7 mouse cellular contexts compared by ENCODE assay signal in the genomic region with DNA sequence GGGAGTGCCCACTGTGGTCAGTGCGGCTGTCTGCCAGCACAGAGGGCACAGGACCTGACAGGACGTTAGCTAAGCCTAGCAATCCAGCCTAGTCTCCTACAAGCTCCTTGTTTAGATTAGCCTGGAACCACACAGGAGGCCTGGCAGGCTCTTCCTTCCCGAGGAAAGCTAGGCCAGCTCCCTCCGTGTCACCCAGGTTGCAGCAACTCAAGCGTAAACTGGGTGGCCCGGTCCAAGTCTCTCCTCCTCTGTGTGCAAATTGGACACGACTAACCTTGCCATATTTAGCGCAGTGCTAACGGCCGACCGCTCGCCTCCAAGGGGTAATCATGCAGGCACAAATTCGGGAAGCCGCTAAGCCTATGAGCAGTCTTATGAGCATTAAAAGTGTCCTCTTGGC.
DNase-seq lines count a peak whose midpoint lies in the region; ATAC-seq and TF ChIP-seq lines count a peak whose summit lies in the region.

No protein-coding gene starts in this region.

- no peaks in the 10 kb centered on the region for H3K27me3 ChIP-seq in Patski
- no peaks in the 10 kb centered on the region for H3K27me3 ChIP-seq in hindbrain, embryonic 12.5 days
- no peaks in the 10 kb centered on the region for H3K27me3 ChIP-seq in lung, postnatal 0 days (replicated peaks; ENCODE audit: insufficient read depth, low read length)

- in situ Hi-C loops in Patski (cut with MboI; ENCODE audit: low pct_unique_long_range_greater_than_20kb), result no loop called here

- peak; percentile 41 for DNase-seq in Patski (ENCODE audit: low read depth, low spot score)
- DNase-seq in cerebellum, adult 9-10 months, result peak; percentile 85
- DNase-seq in lung, postnatal 0 days (ENCODE audit: low spot score), result peak; percentile 41
- no peak for DNase-seq in frontal cortex, adult 2 months (ENCODE audit: extremely low spot score in 1 of 2, low spot score in 1 of 2)
- no peak for DNase-seq in urinary bladder, postnatal 10 days (ENCODE audit: low spot score)
- no peak for DNase-seq in thymus, postnatal 36 days

- TF ChIP-seq EP300 in lung, postnatal 0 days (IDR thresholded peaks at IDR 0.05), result no peak

- CTCF ChIA-PET in Patski (lab: Charles Lee), result interaction anchor here (1.1 to 2.8 kb wide), 7 partner anchors 11 to 63 kb away, joined by 4 to 21 read pairs (median 5); no protein-coding TSS in a partner anchor

- peaks cover 64% of the 10 kb centered on the region for H3K4me1 ChIP-seq in hindbrain, embryonic 12.5 days
- H3K4me1 ChIP-seq in lung, postnatal 0 days (ENCODE audit: insufficient read depth, low read depth, low read length), result peaks cover 8% of the 10 kb centered on the region; the same call in 1 of the 2 replicates

- no peak overlapping the region for H3K4me3 ChIP-seq in hindbrain, embryonic 12.5 days
- H3K4me3 ChIP-seq in lung, postnatal 0 days (ENCODE audit: low read depth, low read length), result no peak overlapping the region

- 40% methylated on average over 14 of the region's 14 CpGs for WGBS in hindbrain, embryonic 12.5 days
- 45% methylated on average over 14 of the region's 14 CpGs for WGBS in lung, postnatal 0 days

- no peaks in the 10 kb centered on the region for H3K9me3 ChIP-seq in hindbrain, embryonic 12.5 days (replicated peaks)
- H3K9me3 ChIP-seq in lung, postnatal 0 days (ENCODE audit: low read length), result no peaks in the 10 kb centered on the region

- POLR2A ChIA-PET in Patski (lab: Charles Lee), result interaction anchor here (1.5 kb wide), 1 partner anchor 16 kb away, joined by 3 read pairs; no protein-coding TSS in a partner anchor

- no peak overlapping the region for H3K9ac ChIP-seq in hindbrain, embryonic 12.5 days
- H3K9ac ChIP-seq in lung, postnatal 0 days (replicated peaks; ENCODE audit: low read depth), result no peak overlapping the region

- H3K27ac ChIP-seq in hindbrain, embryonic 12.5 days, result peak overlapping the region; percentile 69
- H3K27ac ChIP-seq in lung, postnatal 0 days (ENCODE audit: low read length), result 0 out of 2 replicates have a peak overlapping the region, but pooled peaks have one; percentile 38

- no peak for TF ChIP-seq CTCF in Patski (IDR thresholded peaks at IDR 0.05)
- TF ChIP-seq CTCF in lung, postnatal 0 days (IDR thresholded peaks at IDR 0.05), result no peak

- 0 out of 2 replicates have a peak, but pooled peaks cover 2% of the 10 kb centered on the region for H3K36me3 ChIP-seq in hindbrain, embryonic 12.5 days
- no peaks in the 10 kb centered on the region for H3K36me3 ChIP-seq in lung, postnatal 0 days (ENCODE audit: insufficient read depth, low read length)

- peak; percentile 62 for ATAC-seq in Patski
- ATAC-seq in hindbrain, embryonic 12.5 days (ENCODE audit: low FRiP score), result no peak
- peak; percentile 24 for ATAC-seq in lung, postnatal 0 days

- 0 out of 2 replicates have a peak overlapping the region, but pooled peaks have one; percentile 7 for H3K4me2 ChIP-seq in hindbrain, embryonic 12.5 days (replicated peaks)
- H3K4me2 ChIP-seq in lung, postnatal 0 days (replicated peaks; ENCODE audit: low read depth, low read length), result no peak overlapping the region

Comparison
In these comparisons a context has a peak if more than half of its experiments do, and no peak if none do; other contexts are left out.
1. DNase-seq: peak in Patski (single experiment), cerebellum, adult 9-10 months (single experiment) and lung, postnatal 0 days (single experiment); none in frontal cortex, adult 2 months (0 of 2), urinary bladder, postnatal 10 days (single experiment) and thymus, postnatal 36 days (0 of 2).